Mouse (Mus musculus) bone marrow macrophage, adult 2 months (primary cell): ENCODE results near the gene Gm42417.

ENCODE experiments used
- CTCF ChIP-seq: IDR thresholded peaks from 2 replicates; pipeline ENCODE4 v1.5.1; 2012; ENCODE audit warnings: low read depth, mild to moderate bottlenecking, low read length, moderate library complexity
- POLR2A ChIP-seq: IDR thresholded peaks from 2 replicates; pipeline ENCODE4 v1.6.1; 2012; ENCODE audit warnings: mild to moderate bottlenecking, low read depth, low read length, borderline replicate concordance

- no peak for TF ChIP-seq CTCF
- TF ChIP-seq POLR2A: no peak
These were observed 5.7 kb downstream of the Gm42417 start for GRCm38 (mm10) chr1:36533546-36533945.
